Mouse (Mus musculus) embryonic facial prominence, embryonic 12.5 days (tissue): ENCODE data around the gene Polr2l. TPM values are rescaled to one million over a fixed set of nuclear protein-coding genes. Genes with fewer than 3 reads are reported as not detected.

ENCODE experiments used
- ATAC-seq: fragments of 200-750 bp; cut with Nextera tagmentation; 2 replicates; pipeline ENCODE4 v1.8.0; 2017; ENCODE audit not compliant: insufficient number of reproducible peaks, insufficient read depth, low FRiP score, low TSS enrichment
- H3K27ac ChIP-seq: fragments of 300-500 bp; sonication (generic); 2 replicates; pipeline ENCODE4 v1.5.1; 2016; ENCODE audit warnings: mild to moderate bottlenecking
- H3K27me3 ChIP-seq: fragments of 300-500 bp; sonication (generic); 2 replicates; pipeline ENCODE4 v1.6.1; 2016; ENCODE audit warnings: mild to moderate bottlenecking, moderate library complexity
- H3K36me3 ChIP-seq: fragments of 300-500 bp; sonication (generic); 2 replicates; pipeline ENCODE4 v1.6.1; 2016; ENCODE audit warnings: mild to moderate bottlenecking
- H3K4me1 ChIP-seq: fragments of 300-500 bp; sonication (generic); 2 replicates; pipeline ENCODE4 v1.6.1; 2016
- H3K4me2 ChIP-seq: fragments of 300-500 bp; sonication (generic); replicated peaks from 2 replicates; pipeline ENCODE4 v1.6.1; 2016; ENCODE audit warnings: mild to moderate bottlenecking, moderate library complexity
- H3K4me3 ChIP-seq: fragments of 300-500 bp; sonication (generic); 2 replicates; pipeline ENCODE4 v1.5.1; 2016; ENCODE audit warnings: mild to moderate bottlenecking
- H3K9ac ChIP-seq: fragments of 300-500 bp; sonication (generic); 2 replicates; pipeline ENCODE4 v1.6.1; 2016; ENCODE audit warnings: mild to moderate bottlenecking, moderate library complexity
- H3K9me3 ChIP-seq: fragments of 300-500 bp; sonication (generic); 2 replicates; pipeline ENCODE4 v1.6.1; 2016; ENCODE audit warnings: mild to moderate bottlenecking, moderate library complexity
- WGBS: fragments of 180-500 bp; shearing (Covaris S2); methylation state at CpG from one replicate; pipeline ENCODE4 v1.1.7; 2016; 5-methylcytosine and 5-hydroxymethylcytosine counted together
- polyA plus RNA-seq: library from polyadenylated mRNA; unstranded; fragments of >200 nt; fragmentation: Nextera tagmentation; extraction: Ambion mirVana; gene quantifications from 2 replicates; pipeline ENCODE4 v1.2.1, GENCODE M21; 2016

Polr2l gene
- polyA plus RNA-seq, 1 experiment from 2014 or later, result 66.2 TPM

DNA sequence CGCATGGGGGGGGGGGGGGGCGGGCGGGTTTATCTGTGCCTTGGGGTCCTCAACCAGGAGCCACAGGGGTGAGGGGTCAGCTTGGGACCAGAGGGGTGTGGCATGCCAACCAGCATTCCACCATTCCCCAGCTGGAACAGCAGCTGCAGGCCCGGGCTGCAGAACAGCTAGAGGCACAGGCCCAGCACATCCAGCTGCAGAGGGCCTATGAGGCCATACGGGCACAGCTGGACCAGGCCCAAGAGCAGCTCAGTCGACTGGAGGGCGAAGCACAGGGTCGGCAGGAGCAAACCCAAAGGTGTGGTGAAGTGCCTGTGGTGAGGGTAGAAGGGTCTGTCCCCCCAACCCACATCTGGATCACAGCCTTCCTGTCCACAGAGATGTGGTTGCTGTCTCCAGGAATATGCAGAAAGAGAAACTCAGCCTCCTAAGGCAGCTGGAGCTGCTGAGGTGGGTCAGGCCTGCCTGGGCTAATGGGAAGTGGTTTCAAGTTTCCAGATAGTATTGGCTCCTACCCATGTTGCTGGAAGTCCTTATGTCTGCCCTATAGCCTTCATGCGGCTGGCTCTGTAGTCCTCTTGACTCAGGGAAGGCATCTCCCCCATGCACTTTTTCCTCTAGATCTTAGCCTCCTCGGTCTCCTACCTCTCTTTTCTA, 9.4 kb downstream of the Polr2l start:
- ATAC-seq, result no peak
- H3K9ac ChIP-seq, result no peak overlapping the region
- H3K4me2 ChIP-seq, result peak overlapping the region; percentile 44
- peaks cover 14% of the 10 kb centered on the region for H3K36me3 ChIP-seq
- H3K27ac ChIP-seq, result 0 out of 2 replicates have a peak overlapping the region, but pooled peaks have one; percentile 47
- H3K9me3 ChIP-seq, result no peaks in the 10 kb centered on the region
- WGBS, result 28% methylated on average over 10 of the region's 10 CpGs
- peak overlapping the region; percentile 20 for H3K4me3 ChIP-seq
- peaks cover 57% of the 10 kb centered on the region for H3K27me3 ChIP-seq
- H3K4me1 ChIP-seq, result peaks cover 54% of the 10 kb centered on the region

DNA sequence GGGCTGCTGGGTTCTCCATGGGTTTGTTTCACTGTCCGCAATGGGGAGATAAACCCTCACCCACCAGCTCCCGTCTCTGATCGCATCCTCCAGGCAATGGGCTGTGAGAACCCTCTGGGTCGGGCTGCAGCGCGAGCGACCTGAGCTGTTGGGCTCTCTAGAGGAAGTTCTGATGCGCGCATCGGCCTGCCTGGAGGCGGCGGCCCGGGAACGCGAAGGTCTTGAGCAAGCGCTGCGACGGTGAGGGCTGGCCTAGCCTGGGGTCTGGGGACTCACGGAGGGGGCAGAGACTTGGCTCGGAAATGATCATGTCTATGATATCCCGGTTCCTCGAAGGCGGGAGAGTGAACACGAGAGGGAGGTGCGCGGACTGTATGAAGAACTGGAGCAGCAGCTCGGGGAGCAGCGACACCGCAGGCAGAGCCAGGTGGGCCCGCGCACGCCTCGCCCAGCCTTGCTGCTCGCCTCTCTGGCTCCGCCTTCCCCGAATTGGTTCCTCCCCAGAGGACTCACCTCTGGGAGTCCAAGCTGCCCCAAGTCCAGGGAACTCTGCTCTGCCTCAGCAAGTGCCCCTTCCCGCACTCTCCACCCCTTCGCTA, 10.2 kb downstream of the Polr2l start:
- Histone ChIP-seq H3K36me3 (peaks cover 6% of the 10 kb centered on the region; the same call in 1 of the 2 replicates), H3K9me3 (no peaks in the 10 kb centered on the region), H3K27ac (0 out of 2 replicates have a peak overlapping the region, but pooled peaks have one; percentile 47), H3K27me3 (peaks cover 65% of the 10 kb centered on the region), H3K4me3 (peak overlapping the region; percentile 20), H3K4me1 (peaks cover 49% of the 10 kb centered on the region), H3K9ac (peak overlapping the region; percentile 43), H3K4me2 (peak overlapping the region; percentile 44)
- ATAC-seq, result no peak
- WGBS, result 4% methylated on average over 33 of the region's 38 CpGs

DNA sequence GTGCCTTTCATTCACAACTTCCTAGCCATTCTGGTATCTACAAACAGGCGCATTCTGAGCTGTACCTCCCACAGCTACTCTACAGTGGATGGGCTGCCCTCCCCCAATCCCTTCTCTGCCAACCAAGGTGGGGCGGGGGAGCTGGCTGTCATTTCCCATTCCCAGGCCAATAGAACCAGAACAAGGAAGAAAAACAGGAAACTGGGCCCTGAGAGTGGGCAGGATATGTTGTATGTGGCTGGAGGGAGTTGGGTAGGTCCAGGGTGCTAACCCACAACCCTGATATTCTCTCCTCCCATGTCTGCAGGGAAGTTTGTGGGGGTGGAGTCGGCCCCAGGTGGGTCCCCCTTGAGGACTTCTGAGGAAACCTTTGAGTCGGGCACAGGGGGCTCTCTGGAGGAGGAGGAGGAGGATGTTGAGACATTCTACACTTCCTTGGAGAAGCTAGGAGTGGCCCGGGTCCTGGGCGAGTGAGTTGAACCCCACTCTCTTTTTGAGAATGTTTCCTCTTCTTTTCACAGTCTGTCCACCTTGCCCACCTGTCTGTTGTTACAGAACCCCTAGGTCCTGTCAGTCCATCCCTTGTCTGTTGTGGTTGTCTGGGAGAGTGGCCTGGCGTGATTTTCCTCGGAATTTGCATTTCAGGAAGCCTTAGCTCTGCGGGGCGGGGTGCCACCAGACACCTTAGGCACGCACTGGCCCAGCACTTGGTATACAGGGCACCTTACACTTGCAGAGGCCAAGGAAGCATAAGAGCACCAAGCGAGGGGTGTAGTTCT, 10.9 kb downstream of the Polr2l start:
- Histone ChIP-seq H3K36me3 (no peaks in the 10 kb centered on the region), H3K27me3 (peaks cover 72% of the 10 kb centered on the region), H3K4me2 (peak overlapping the region; percentile 44), H3K27ac (0 out of 2 replicates have a peak overlapping the region, but pooled peaks have one; percentile 36), H3K4me3 (peak overlapping the region; percentile 20; the same call in 1 of the 2 replicates), H3K9me3 (no peaks in the 10 kb centered on the region), H3K9ac (peak overlapping the region; percentile 43; the same call in 1 of the 2 replicates), H3K4me1 (peaks cover 42% of the 10 kb centered on the region)
- WGBS, result 24% methylated on average over 12 of the region's 12 CpGs
- no peak for ATAC-seq

DNA sequence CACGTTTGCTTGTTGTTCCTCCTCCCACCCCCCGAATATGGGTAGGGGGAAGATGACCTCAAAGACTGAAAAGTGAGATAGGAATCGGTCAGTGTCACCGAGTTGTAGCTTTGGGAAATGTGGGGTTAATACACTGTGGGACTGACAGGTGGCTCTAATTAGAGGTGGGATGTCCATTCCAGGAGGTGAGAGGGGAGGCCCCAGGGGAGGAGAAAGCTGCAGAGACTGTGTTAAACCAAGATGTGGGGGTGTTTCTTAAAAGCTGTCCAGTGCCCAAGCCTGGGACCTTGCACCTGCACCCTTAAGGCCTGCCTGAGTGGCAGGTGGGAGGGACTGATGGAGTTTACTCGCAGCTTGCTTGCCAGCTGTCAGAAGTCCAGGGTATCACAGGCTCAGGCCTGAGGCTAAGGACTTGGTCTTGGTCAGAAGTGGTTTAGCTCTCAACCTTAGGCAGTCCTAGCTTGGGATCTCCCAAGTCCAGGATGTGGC, 12.6 kb downstream of the Polr2l start:
- H3K4me3 ChIP-seq, result no peak overlapping the region
- no peaks in the 10 kb centered on the region for H3K9me3 ChIP-seq
- peaks cover 81% of the 10 kb centered on the region for H3K27me3 ChIP-seq
- WGBS, result 7% methylated on average over 5 of the region's 5 CpGs
- H3K4me2 ChIP-seq, result peak overlapping the region; percentile 61
- no peak overlapping the region for H3K27ac ChIP-seq
- no peak for ATAC-seq
- H3K4me1 ChIP-seq, result peaks cover 32% of the 10 kb centered on the region
- no peaks in the 10 kb centered on the region for H3K36me3 ChIP-seq
- H3K9ac ChIP-seq, result peak overlapping the region; percentile 41; the same call in 1 of the 2 replicates

DNA sequence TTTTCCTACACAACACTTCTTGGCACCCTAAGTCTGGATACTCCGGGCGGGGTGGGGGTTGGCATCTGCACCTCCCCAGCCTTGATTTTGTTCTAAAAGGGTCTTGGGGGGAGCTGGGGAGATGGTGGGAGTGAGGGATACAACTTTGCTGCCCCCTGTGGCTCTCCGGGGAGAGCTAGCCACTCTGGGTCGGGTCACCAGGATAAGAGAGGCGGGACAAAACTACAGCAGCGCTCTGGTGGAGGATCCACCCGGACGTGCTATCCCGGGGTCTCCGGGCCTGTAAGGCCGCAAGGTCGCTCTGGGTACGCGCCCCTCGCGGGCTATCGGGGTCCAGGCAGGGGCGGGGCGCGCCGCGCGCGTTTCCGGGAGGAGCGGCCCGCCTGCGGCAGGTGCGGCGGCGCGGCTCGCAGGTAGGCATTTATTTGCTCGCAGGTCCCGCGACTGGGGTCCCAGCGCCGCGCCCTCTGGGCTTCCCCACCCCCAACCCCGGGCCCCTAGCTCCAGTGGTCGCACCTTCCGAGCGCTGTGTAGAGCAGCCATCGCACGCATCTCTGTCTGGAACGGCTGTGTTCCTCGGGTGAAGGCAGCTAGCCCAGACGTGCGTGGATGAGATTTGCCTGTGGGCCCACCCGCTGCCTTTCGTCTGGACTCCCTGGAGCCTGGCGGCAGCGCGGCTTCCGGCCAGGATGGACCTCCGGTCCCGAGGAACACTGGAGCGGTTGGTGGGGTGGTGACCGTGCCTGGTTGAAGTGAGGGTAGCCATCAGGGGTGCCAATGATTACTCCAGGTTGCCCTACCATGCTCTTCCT, 13.2 kb downstream of the Polr2l start:
- Histone ChIP-seq H3K27me3 (peaks cover 86% of the 10 kb centered on the region), H3K4me3 (peak overlapping the region; percentile 35), H3K27ac (no peak overlapping the region), H3K9ac (peak overlapping the region; percentile 41; the same call in 1 of the 2 replicates), H3K4me1 (peaks cover 32% of the 10 kb centered on the region), H3K9me3 (no peaks in the 10 kb centered on the region), H3K4me2 (peak overlapping the region; percentile 61), H3K36me3 (no peaks in the 10 kb centered on the region)
- ATAC-seq, result no peak
- 2% methylated on average over 59 of the region's 59 CpGs for WGBS

DNA sequence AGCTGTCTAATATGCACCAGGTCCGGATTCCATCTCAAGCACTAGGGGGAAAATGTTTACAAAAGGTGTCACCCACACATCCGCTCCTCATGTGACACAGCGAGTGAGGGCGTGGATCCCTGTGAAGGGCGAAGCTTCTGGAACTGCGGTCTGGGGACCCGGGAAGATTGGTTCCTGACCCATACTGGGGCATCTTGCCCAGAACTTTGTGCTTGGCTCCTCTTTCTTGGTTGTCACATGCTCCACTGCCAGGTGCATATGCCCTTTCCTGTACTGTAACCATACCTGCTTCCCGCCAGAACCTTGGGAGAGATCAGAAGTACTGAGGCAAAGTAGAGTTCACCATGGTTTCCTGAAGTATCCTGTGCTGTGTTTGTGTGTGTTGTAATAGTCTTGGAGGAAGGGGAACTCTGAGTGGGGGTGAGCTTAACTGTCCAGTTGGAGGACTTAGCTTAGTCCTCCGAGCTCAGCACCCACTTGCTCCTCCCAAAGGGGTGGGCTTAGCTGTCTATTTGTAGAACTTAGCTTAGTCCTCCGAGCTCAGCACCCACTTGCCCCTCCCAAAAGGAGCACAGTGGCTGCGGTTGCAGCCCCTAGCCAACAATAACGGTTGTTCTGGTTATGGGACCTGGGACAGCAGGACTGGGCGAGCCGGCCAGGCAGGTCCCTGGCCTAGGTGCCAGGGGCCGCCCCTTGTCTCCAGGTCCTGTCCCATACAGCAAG, 14.4 kb downstream of the Polr2l start, which contains the start of gene Cracr2b:
Gene Cracr2b (plus strand): TSS at position 704 of the 723 bp plus-strand sequence.
- no peak within 1 kb of the TSS for H3K27ac ChIP-seq
- peak within 1 kb of the TSS; percentile 35 for H3K4me3 ChIP-seq
- H3K9ac ChIP-seq, result peak within 1 kb of the TSS; percentile 41; the same call in 1 of the 2 replicates
- H3K4me2 ChIP-seq, result peak within 1 kb of the TSS; percentile 61
- no peaks in the 10 kb centered on the region for H3K36me3 ChIP-seq
- peaks cover 39% of the 10 kb centered on the region for H3K4me1 ChIP-seq
- H3K9me3 ChIP-seq, result no peaks in the 10 kb centered on the region
- 61% methylated on average over 15 of the region's 15 CpGs for WGBS
- ATAC-seq, result no peak
- H3K27me3 ChIP-seq, result peaks cover 80% of the 10 kb centered on the region

DNA sequence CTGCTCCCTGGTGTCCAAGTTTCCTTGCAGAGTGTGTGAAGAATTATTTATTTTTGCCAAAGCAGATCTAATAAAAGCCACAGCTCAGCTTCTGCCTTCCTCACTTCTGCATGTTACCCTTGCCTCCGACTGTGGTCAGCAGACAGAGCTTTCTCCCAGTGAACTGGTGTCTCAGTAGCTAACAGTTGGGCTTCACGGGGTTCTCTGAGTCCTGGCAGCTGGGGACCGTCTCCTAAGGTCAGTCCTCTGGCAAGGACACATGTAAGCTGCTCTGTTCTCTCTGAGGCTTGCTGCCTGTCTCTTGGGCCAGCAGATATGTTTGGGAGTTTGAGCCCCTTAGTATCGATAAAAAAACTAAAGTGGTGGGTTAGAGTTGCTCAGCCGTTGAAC, 14.9 kb downstream of the Polr2l start:
- H3K4me1 ChIP-seq, result peaks cover 37% of the 10 kb centered on the region
- no peak overlapping the region for H3K27ac ChIP-seq

DNA sequence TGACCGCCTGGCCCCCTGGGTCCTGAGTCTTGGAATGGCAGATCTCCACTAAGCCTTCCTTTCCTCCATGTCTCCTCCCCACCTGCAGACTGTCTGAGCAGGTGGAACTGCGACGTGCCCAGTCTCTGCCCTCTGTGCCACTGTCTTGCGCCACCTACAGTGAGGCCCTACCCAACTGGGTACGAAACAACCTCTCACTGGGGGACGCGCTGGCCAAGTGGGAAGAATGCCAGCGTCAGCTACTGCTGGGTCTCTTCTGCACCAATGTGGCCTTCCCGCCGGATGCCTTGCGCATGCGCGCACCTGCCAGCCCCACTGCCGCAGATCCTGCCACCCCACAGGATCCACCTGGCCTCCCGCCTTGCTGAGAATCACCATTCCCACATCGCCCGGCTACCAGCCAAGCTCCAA, 15.6 kb downstream of the Polr2l start:
- Histone ChIP-seq H3K27ac (no peak overlapping the region), H3K4me1 (peaks cover 30% of the 10 kb centered on the region), H3K4me3 (no peak overlapping the region), H3K4me2 (no peak overlapping the region), H3K9me3 (no peaks in the 10 kb centered on the region), H3K9ac (no peak overlapping the region), H3K27me3 (peaks cover 67% of the 10 kb centered on the region), H3K36me3 (no peaks in the 10 kb centered on the region)
- 87% methylated on average over 17 of the region's 17 CpGs for WGBS
- no peak for ATAC-seq

More for the DNA sequence above, 14.9 kb downstream of the Polr2l start:
- 67% methylated on average over 5 of the region's 5 CpGs for WGBS
- Histone ChIP-seq H3K4me3 (no peak overlapping the region), H3K9me3 (no peaks in the 10 kb centered on the region), H3K9ac (no peak overlapping the region), H3K4me2 (no peak overlapping the region), H3K36me3 (no peaks in the 10 kb centered on the region), H3K27me3 (peaks cover 74% of the 10 kb centered on the region)
- no peak for ATAC-seq

DNA sequence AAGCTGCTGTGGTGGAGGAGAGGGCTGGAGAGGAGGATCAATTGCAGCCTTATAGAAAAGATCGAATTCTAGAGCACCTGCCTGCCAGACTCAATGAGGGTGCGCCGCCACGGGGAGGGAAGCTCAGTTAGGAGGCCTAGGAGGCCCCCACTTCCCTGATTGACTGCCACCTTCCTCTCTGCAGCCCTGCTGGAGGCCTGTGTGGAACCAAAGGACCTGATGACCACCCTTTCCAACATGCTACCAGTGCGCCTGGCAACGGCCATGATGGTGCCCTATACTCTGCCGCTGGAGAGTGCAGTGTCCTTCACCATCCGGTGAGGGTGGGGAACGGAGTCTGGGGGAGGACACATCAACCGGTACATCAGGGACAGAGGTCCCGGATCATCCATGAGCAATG, 16.3 kb downstream of the Polr2l start:
- Histone ChIP-seq H3K9ac (no peak overlapping the region), H3K27ac (no peak overlapping the region), H3K27me3 (peaks cover 61% of the 10 kb centered on the region), H3K4me3 (no peak overlapping the region), H3K9me3 (no peaks in the 10 kb centered on the region), H3K4me1 (peaks cover 26% of the 10 kb centered on the region), H3K4me2 (no peak overlapping the region), H3K36me3 (no peaks in the 10 kb centered on the region)
- WGBS, result 92% methylated on average over 11 of the region's 11 CpGs
- no peak for ATAC-seq

DNA sequence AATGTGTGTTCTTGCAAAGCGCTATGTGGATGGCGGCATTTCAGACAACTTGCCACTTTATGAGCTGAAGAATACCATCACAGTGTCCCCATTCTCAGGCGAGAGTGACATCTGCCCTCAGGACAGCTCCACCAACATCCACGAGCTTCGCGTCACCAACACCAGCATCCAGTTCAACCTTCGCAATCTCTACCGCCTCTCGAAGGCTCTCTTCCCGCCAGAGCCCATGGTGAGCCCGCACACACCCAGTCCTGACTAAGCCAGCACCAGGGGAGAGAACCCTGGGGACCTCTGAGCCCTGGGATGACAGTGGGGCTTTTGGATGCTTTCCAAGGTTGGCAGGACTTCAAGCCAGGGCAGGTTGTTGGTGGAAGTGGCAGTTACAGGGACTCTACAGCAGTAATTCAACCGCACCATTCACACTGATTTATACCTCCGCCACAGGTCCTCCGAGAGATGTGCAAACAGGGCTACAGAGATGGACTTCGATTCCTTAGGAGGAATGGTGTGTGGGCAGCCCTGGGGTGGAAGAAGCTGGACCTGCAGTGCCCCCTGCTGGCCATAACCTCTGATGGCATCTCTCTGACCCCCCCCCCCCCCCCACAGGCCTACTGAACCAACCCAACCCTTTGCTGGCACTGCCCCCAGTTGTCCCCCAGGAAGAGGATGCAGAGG, 16.8 kb downstream of the Polr2l start:
- Histone ChIP-seq H3K9ac (no peak overlapping the region), H3K4me2 (no peak overlapping the region), H3K9me3 (no peaks in the 10 kb centered on the region), H3K36me3 (no peaks in the 10 kb centered on the region), H3K4me1 (peaks cover 25% of the 10 kb centered on the region), H3K27me3 (peaks cover 56% of the 10 kb centered on the region), H3K27ac (no peak overlapping the region), H3K4me3 (no peak overlapping the region)
- whole genome bisulfite sequencing, result 71% methylated on average over 15 of the region's 15 CpGs
- no peak for ATAC-seq
